Mouse (Mus musculus) embryonic facial prominence, embryonic 12.5 days (tissue): ENCODE results near the gene Mgat1. TPM values are rescaled to one million over a fixed set of nuclear protein-coding genes. Genes with fewer than 3 reads are reported as not detected.

Experiments
- ATAC-seq: fragments of 200-750 bp; cut with Nextera tagmentation; 2 replicates; pipeline ENCODE4 v1.8.0; 2017; ENCODE audit not compliant: insufficient number of reproducible peaks, insufficient read depth, low FRiP score, low TSS enrichment
- H3K27ac ChIP-seq: fragments of 300-500 bp; sonication (generic); 2 replicates; pipeline ENCODE4 v1.5.1; 2016; ENCODE audit warnings: mild to moderate bottlenecking
- H3K27me3 ChIP-seq: fragments of 300-500 bp; sonication (generic); 2 replicates; pipeline ENCODE4 v1.6.1; 2016; ENCODE audit warnings: mild to moderate bottlenecking, moderate library complexity
- H3K36me3 ChIP-seq: fragments of 300-500 bp; sonication (generic); 2 replicates; pipeline ENCODE4 v1.6.1; 2016; ENCODE audit warnings: mild to moderate bottlenecking
- H3K4me1 ChIP-seq: fragments of 300-500 bp; sonication (generic); 2 replicates; pipeline ENCODE4 v1.6.1; 2016
- H3K4me2 ChIP-seq: fragments of 300-500 bp; sonication (generic); replicated peaks from 2 replicates; pipeline ENCODE4 v1.6.1; 2016; ENCODE audit warnings: mild to moderate bottlenecking, moderate library complexity
- H3K4me3 ChIP-seq: fragments of 300-500 bp; sonication (generic); 2 replicates; pipeline ENCODE4 v1.5.1; 2016; ENCODE audit warnings: mild to moderate bottlenecking
- H3K9ac ChIP-seq: fragments of 300-500 bp; sonication (generic); 2 replicates; pipeline ENCODE4 v1.6.1; 2016; ENCODE audit warnings: mild to moderate bottlenecking, moderate library complexity
- H3K9me3 ChIP-seq: fragments of 300-500 bp; sonication (generic); 2 replicates; pipeline ENCODE4 v1.6.1; 2016; ENCODE audit warnings: mild to moderate bottlenecking, moderate library complexity
- WGBS: fragments of 180-500 bp; shearing (Covaris S2); methylation state at CpG from one replicate; pipeline ENCODE4 v1.1.7; 2016; 5-methylcytosine and 5-hydroxymethylcytosine counted together
- polyA plus RNA-seq: library from polyadenylated mRNA; unstranded; fragments of >200 nt; fragmentation: Nextera tagmentation; extraction: Ambion mirVana; gene quantifications from 2 replicates; pipeline ENCODE4 v1.2.1, GENCODE M21; 2016

Gene Mgat1
- polyA plus RNA-seq, 1 experiment from 2014 or later = 49.9 TPM

DNA sequence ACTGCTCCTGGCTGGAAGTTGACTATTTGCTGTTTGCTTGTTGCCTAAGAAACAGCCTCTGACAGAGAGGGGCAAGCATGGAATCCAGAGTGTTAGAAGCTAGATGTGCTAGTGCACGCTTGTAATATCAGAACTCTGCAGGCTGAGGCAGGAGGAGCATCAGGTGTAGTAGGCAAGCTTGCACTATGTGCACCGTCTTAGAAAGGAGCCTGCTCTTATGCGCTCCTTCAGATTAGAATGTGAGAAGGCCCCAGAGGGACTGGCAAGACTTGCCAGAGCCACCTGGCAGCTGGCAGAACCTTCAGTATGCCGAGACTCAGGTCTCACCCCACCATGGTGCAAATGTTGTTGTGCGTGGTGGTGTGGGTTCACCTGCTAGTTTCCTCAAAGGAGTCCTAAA is 8.1 kb downstream of the Mgat1 start:
- Histone ChIP-seq H3K9me3 (no peaks in the 10 kb centered on the region), H3K36me3 (peaks cover 29% of the 10 kb centered on the region), H3K4me2 (peak overlapping the region; percentile 79), H3K27me3 (no peaks in the 10 kb centered on the region), H3K27ac (no peak overlapping the region), H3K4me1 (peaks cover 24% of the 10 kb centered on the region; the same call in 1 of the 2 replicates), H3K4me3 (no peak overlapping the region), H3K9ac (no peak overlapping the region)
- no peak for ATAC-seq
- 92% methylated on average over 5 of the region's 5 CpGs for WGBS

DNA sequence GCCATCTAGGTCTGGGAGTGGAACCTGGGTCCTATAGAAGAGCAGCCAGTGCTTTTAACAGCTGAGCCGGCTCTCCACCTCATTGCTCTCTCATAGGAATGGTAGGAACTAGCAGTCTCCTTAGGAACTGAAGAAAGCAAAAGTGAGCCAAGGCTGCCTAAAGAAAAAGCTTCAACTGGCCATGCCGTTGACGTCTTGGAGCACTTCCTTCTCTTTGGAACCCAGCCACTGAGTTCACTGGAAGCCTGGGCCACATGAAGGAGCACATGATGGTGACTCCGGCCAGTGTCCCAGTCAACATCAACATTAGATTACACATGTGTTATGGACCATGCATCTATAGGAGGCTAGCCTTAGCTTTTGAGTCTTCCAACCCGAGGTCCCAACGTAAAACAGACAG is 9.0 kb downstream of the Mgat1 start:
- ATAC-seq = no peak
- Histone ChIP-seq H3K4me3 (no peak overlapping the region), H3K27ac (no peak overlapping the region), H3K9ac (no peak overlapping the region), H3K27me3 (no peaks in the 10 kb centered on the region), H3K4me2 (no peak overlapping the region), H3K9me3 (no peaks in the 10 kb centered on the region), H3K36me3 (peaks cover 30% of the 10 kb centered on the region), H3K4me1 (peaks cover 18% of the 10 kb centered on the region; the same call in 1 of the 2 replicates)
- WGBS = 93% methylated on average over 6 of the region's 6 CpGs

DNA sequence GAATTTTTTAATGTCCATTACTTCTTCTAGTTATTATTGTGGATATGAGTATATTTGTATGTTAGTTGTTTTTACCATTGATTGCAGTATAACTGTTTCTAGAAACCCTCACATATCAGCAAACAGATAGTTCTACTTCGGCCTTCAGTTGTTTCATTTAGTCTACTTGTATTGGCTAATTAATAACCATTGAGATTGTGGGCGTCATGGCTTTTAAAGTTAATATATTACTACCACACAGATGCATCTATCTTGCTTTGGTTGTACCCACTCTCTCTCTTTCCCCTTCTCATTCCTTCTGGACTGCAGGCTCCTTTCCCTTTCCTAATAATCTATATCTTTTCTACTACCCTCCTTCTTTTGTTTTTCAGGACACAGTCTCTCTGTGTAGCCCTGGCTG is 15.3 kb downstream of the Mgat1 start:
- Histone ChIP-seq H3K36me3 (peaks cover 38% of the 10 kb centered on the region), H3K9me3 (no peaks in the 10 kb centered on the region), H3K4me2 (no peak overlapping the region), H3K4me1 (no peaks in the 10 kb centered on the region), H3K27me3 (no peaks in the 10 kb centered on the region), H3K4me3 (no peak overlapping the region), H3K27ac (no peak overlapping the region), H3K9ac (no peak overlapping the region)
- WGBS = 90% methylated on average over 2 of the region's 2 CpGs
- ATAC-seq = no peak

- no peaks in the 10 kb centered on the region for H3K27me3 ChIP-seq
- no peaks in the 10 kb centered on the region for H3K9me3 ChIP-seq
- H3K36me3 ChIP-seq = peaks cover 33% of the 10 kb centered on the region
- H3K4me2 ChIP-seq = no peak overlapping the region
- ATAC-seq = no peak
- H3K4me3 ChIP-seq = no peak overlapping the region
- WGBS = 74% methylated on average over 1 of the region's 1 CpGs
- H3K9ac ChIP-seq = no peak overlapping the region
- no peaks in the 10 kb centered on the region for H3K4me1 ChIP-seq
- no peak overlapping the region for H3K27ac ChIP-seq
These were observed 15.8 kb downstream of the Mgat1 start for GRCm38 (mm10) chr11:49259829-49260228.

DNA sequence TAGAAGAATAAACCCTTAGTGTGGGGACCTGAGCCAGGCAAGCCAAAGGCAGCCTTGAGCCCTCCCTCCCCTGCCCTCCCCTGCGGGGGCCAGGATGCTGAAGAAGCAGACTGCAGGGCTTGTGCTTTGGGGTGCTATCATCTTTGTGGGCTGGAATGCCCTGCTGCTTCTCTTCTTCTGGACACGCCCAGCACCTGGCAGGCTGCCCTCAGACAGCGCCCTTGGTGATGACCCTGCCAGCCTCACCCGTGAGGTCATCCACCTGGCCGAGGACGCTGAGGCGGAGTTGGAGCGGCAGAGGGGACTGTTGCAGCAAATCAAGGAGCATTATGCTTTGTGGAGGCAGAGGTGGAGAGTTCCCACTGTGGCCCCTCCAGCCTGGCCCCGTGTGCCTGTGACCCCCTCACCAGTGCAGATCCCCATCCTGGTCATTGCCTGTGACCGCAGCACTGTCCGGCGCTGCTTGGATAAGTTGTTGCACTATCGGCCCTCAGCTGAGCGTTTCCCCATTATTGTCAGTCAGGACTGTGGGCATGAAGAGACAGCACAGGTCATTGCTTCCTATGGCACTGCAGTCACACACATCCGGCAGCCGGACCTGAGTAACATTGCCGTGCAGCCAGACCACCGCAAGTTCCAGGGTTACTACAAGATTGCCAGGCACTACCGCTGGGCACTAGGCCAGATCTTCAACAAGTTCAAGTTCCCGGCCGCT is 16.8 kb downstream of the Mgat1 start:
- WGBS = 95% methylated on average over 21 of the region's 21 CpGs
- Histone ChIP-seq H3K27me3 (no peaks in the 10 kb centered on the region), H3K9ac (no peak overlapping the region), H3K27ac (no peak overlapping the region), H3K9me3 (no peaks in the 10 kb centered on the region), H3K36me3 (peaks cover 34% of the 10 kb centered on the region), H3K4me2 (no peak overlapping the region), H3K4me1 (no peaks in the 10 kb centered on the region), H3K4me3 (no peak overlapping the region)
- no peak for ATAC-seq

GRCm38 (mm10) chr11:49261313-49261855 is 17.4 kb downstream of the Mgat1 start:
- Histone ChIP-seq H3K9me3 (no peaks in the 10 kb centered on the region), H3K36me3 (peaks cover 34% of the 10 kb centered on the region), H3K27ac (no peak overlapping the region), H3K4me3 (no peak overlapping the region), H3K9ac (no peak overlapping the region), H3K4me1 (no peaks in the 10 kb centered on the region), H3K4me2 (no peak overlapping the region), H3K27me3 (no peaks in the 10 kb centered on the region)
- WGBS = 90% methylated on average over 14 of the region's 14 CpGs
- ATAC-seq = no peak

DNA sequence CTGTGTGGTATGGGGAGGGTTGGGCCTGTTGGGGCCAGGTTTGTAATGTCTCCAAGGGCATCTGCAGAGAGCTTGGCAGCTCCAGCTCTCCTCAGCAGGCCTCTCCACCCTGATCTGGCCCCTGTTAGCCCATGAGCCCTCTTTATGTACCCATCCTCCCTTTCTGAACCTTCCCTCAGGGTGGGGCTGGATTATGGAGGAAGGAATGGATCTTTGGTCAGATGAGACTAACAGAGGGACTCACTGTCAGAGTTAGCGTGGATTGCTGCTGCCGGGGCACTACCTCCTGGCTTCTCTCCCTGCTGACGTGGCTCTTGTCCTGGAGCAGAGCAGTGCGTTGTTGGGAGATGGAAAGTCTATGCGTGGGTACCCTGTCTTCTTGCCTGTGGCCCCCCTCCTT is 18.3 kb downstream of the Mgat1 start:
- ATAC-seq = no peak
- H3K27me3 ChIP-seq = no peaks in the 10 kb centered on the region
- H3K4me2 ChIP-seq = no peak overlapping the region
- H3K36me3 ChIP-seq = peaks cover 29% of the 10 kb centered on the region
- no peak overlapping the region for H3K9ac ChIP-seq
- WGBS = 92% methylated on average over 5 of the region's 5 CpGs
- H3K4me1 ChIP-seq = no peaks in the 10 kb centered on the region
- H3K4me3 ChIP-seq = no peak overlapping the region
- H3K27ac ChIP-seq = no peak overlapping the region
- no peaks in the 10 kb centered on the region for H3K9me3 ChIP-seq

- Histone ChIP-seq H3K4me1 (no peaks in the 10 kb centered on the region), H3K36me3 (peaks cover 29% of the 10 kb centered on the region), H3K9me3 (no peaks in the 10 kb centered on the region), H3K27me3 (no peaks in the 10 kb centered on the region), H3K4me2 (no peak overlapping the region), H3K4me3 (no peak overlapping the region), H3K9ac (no peak overlapping the region), H3K27ac (no peak overlapping the region)
- ATAC-seq = no peak
- 96% methylated on average over 6 of the region's 6 CpGs for WGBS
These were observed 19.2 kb downstream of the Mgat1 start for GRCm38 (mm10) chr11:49263149-49263548.

GRCm38 (mm10) chr11:49264081-49264480 is 20.1 kb downstream of the Mgat1 start:
- 92% methylated on average over 7 of the region's 7 CpGs for WGBS
- Histone ChIP-seq H3K4me2 (no peak overlapping the region), H3K9me3 (no peaks in the 10 kb centered on the region), H3K27me3 (no peaks in the 10 kb centered on the region), H3K4me1 (no peaks in the 10 kb centered on the region), H3K9ac (no peak overlapping the region), H3K36me3 (peaks cover 29% of the 10 kb centered on the region), H3K4me3 (no peak overlapping the region), H3K27ac (no peak overlapping the region)
- ATAC-seq = no peak

DNA sequence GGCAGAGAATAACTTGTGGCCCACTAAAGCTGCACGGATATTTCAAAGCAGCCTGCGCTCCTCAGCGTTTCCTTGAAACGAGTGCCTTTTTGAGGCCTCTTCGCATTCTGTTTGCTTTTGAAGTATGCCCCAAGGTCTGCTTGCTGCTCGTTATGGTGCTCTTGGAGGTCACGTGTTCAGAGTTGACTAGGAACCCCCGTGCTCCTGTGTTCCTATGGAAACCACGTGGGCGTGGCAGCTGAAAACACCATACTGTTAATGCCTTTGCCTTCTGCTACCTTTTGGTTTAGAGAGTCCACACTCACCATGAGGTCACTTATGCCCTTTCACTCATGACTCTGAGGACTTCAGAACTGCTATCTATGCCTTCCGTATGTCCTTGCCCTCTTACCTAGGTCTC is 20.6 kb downstream of the Mgat1 start:
- H3K36me3 ChIP-seq = peaks cover 29% of the 10 kb centered on the region
- H3K9ac ChIP-seq = no peak overlapping the region
- H3K4me1 ChIP-seq = no peaks in the 10 kb centered on the region
- WGBS = 83% methylated on average over 11 of the region's 11 CpGs
- H3K4me3 ChIP-seq = no peak overlapping the region
- no peak overlapping the region for H3K4me2 ChIP-seq
- ATAC-seq = no peak
- H3K27me3 ChIP-seq = no peaks in the 10 kb centered on the region
- H3K9me3 ChIP-seq = no peaks in the 10 kb centered on the region
- no peak overlapping the region for H3K27ac ChIP-seq

DNA sequence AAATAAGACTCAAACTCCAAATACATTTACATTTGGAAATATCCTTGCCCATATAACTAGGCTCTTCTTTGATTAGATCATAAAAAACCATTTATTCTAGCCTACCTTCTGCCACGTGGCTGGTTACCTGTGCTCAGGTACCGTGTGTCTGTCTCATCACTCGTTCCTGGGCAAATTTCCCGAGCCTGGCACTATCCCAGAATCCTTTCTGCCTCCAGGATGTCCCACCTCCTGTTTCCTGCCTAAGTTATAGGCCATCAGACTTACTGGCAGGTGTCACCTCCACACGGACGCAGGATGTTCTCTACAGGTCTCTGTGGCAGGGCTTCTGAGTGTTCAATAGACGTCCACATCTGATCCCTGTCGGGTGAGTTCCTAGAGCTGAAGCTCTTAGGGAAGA is 21.1 kb downstream of the Mgat1 start:
- no peak for ATAC-seq
- no peak overlapping the region for H3K9ac ChIP-seq
- H3K36me3 ChIP-seq = peaks cover 29% of the 10 kb centered on the region
- 88% methylated on average over 8 of the region's 8 CpGs for WGBS
- no peak overlapping the region for H3K4me2 ChIP-seq
- H3K9me3 ChIP-seq = no peaks in the 10 kb centered on the region
- H3K4me3 ChIP-seq = no peak overlapping the region
- no peaks in the 10 kb centered on the region for H3K4me1 ChIP-seq
- no peaks in the 10 kb centered on the region for H3K27me3 ChIP-seq
- H3K27ac ChIP-seq = no peak overlapping the region

GRCm38 (mm10) chr11:49266671-49267070 is 22.7 kb downstream of the Mgat1 start:
- no peak overlapping the region for H3K4me3 ChIP-seq
- H3K36me3 ChIP-seq = peaks cover 16% of the 10 kb centered on the region
- H3K4me1 ChIP-seq = no peaks in the 10 kb centered on the region
- H3K9me3 ChIP-seq = no peaks in the 10 kb centered on the region
- no peaks in the 10 kb centered on the region for H3K27me3 ChIP-seq
- WGBS = 72% methylated on average over 6 of the region's 6 CpGs
- ATAC-seq = no peak
- H3K9ac ChIP-seq = no peak overlapping the region
- no peak overlapping the region for H3K27ac ChIP-seq
- H3K4me2 ChIP-seq = no peak overlapping the region
